Mouse (Mus musculus) G1E (cell line): Measurements from ENCODE around the gene Mapk8ip2. TPM values are rescaled to one million over a fixed set of nuclear protein-coding genes. Genes with fewer than 3 reads are reported as not detected.

Experiments
- ATAC-seq: 2 replicates; pipeline ENCODE4 v1.8.0; 2016; ENCODE audit warnings: mild to moderate bottlenecking; ENCODE audit not compliant: insufficient number of reproducible peaks, poor library complexity, low FRiP score, severe bottlenecking; ENCODE audit errors: extremely low read depth
- DNase-seq: peaks from one replicate; pipeline ENCODE4 v3.0.0; 2012; ENCODE audit warnings: low spot score
- H3K27me3 ChIP-seq: 2 replicates; pipeline ENCODE4 v1.6.1; 2012; ENCODE audit warnings: mild to moderate bottlenecking, low read length, inconsistent platforms; ENCODE audit not compliant: insufficient read depth
- H3K36me3 ChIP-seq: replicated peaks from 2 replicates; pipeline ENCODE3; 2012; ENCODE audit warnings: mild to moderate bottlenecking, inconsistent platforms
- H3K4me1 ChIP-seq: 2 replicates; pipeline ENCODE4 v1.6.1; 2012; ENCODE audit warnings: low read depth, low read length, inconsistent platforms, mixed read lengths; ENCODE audit not compliant: insufficient read depth
- H3K4me3 ChIP-seq: 2 replicates; pipeline ENCODE4 v1.5.1; 2012; ENCODE audit warnings: low read depth, mild to moderate bottlenecking, inconsistent platforms, low read length, moderate library complexity, mixed read lengths
- H3K9me3 ChIP-seq: replicated peaks from 2 replicates; pipeline ENCODE4 v1.6.1; 2012; ENCODE audit warnings: inconsistent platforms
- CTCF ChIP-seq: IDR thresholded peaks from 2 replicates; pipeline ENCODE4 v1.5.1; 2012; ENCODE audit warnings: low read depth, low read length, inconsistent platforms, mixed read lengths
- GATA1 ChIP-seq: IDR thresholded peaks from 2 replicates; pipeline ENCODE4 v1.6.1; 2012; ENCODE audit warnings: borderline replicate concordance, low read length, inconsistent platforms, mixed read lengths
- GATA2 ChIP-seq: IDR thresholded peaks from 2 replicates; pipeline ENCODE4 v1.6.1; 2012; ENCODE audit warnings: low read depth, low read length, inconsistent platforms, borderline replicate concordance
- POLR2AphosphoS5 ChIP-seq: IDR thresholded peaks from 2 replicates; pipeline ENCODE4 v1.6.1; 2012; ENCODE audit warnings: low read depth, low read length, inconsistent platforms; ENCODE audit not compliant: insufficient replicate concordance
- TAL1 ChIP-seq: conservative IDR thresholded peaks from 2 replicates; pipeline ENCODE4 v1.6.1; 2012; ENCODE audit warnings: low read depth, low read length, inconsistent platforms, mixed read lengths
- polyA plus RNA-seq: library from polyadenylated mRNA; stranded (reverse); fragments of >175 nt; gene quantifications from 2 replicates; pipeline ENCODE4 v1.2.3, GENCODE M21; 2012
- total RNA-seq, 2 experiments: library from RNA; stranded (forward) in 1 of 2; stranded (reverse) in 1 of 2; fragments of 200-1000 nt in 1 of 2; fragments of >200 nt in 1 of 2; fragmentation: Nextera tagmentation in 1 of 2; gene quantifications; 2 replicates each; pipeline ENCODE4 v1.2.3; 2014 to 2017

Gene Mapk8ip2
- total and polyA plus RNA-seq, 3 experiments: 0.05 TPM; not detected in 2

GRCm38 (mm10) chr15:89477091-89477491 is 23.4 kb downstream of the Mapk8ip2 start, which contains the start of gene Arsa:
Gene Arsa, minus strand, starts transcription at chr15:89477425.
- H3K4me1 ChIP-seq: peaks cover 29% of the 10 kb centered on the region
- DNase-seq (no peak), ATAC-seq (no peak)
- H3K4me3 ChIP-seq: peak within 1 kb of the TSS; percentile 84
- H3K36me3 ChIP-seq: peaks cover 36% of the 10 kb centered on the region
- H3K27me3 ChIP-seq: peaks cover 4% of the 10 kb centered on the region; the same call in 1 of the 2 replicates
- no peaks in the 10 kb centered on the region for H3K9me3 ChIP-seq
- TF ChIP-seq GATA1: no peak
- TF ChIP-seq CTCF: no peak

GRCm38 (mm10) chr15:89477806-89478205 is 24.1 kb downstream of the Mapk8ip2 start:
- H3K27me3 ChIP-seq: peaks cover 4% of the 10 kb centered on the region; the same call in 1 of the 2 replicates
- TF ChIP-seq TAL1: no peak
- TF ChIP-seq CTCF: no peak
- TF ChIP-seq GATA2: no peak
- TF ChIP-seq GATA1: no peak
- no peak for TF ChIP-seq POLR2AphosphoS5
- no peaks in the 10 kb centered on the region for H3K9me3 ChIP-seq
- H3K4me3 ChIP-seq: no peak overlapping the region
- ATAC-seq (no peak), DNase-seq (no peak)
- peaks cover 29% of the 10 kb centered on the region for H3K4me1 ChIP-seq
- H3K36me3 ChIP-seq: peaks cover 33% of the 10 kb centered on the region

GRCm38 (mm10) chr15:89478622-89479021 is 24.9 kb downstream of the Mapk8ip2 start:
- Histone ChIP-seq H3K36me3 (peaks cover 25% of the 10 kb centered on the region), H3K9me3 (no peaks in the 10 kb centered on the region), H3K4me3 (no peak overlapping the region), H3K4me1 (peaks cover 29% of the 10 kb centered on the region), H3K27me3 (peaks cover 7% of the 10 kb centered on the region)
- DNase-seq (no peak), ATAC-seq (no peak)
- TF ChIP-seq TAL1 (no peak), POLR2AphosphoS5 (no peak), GATA2 (no peak), GATA1 (no peak)

GRCm38 (mm10) chr15:89480584-89480983 is 26.9 kb downstream of the Mapk8ip2 start:
- TF ChIP-seq POLR2AphosphoS5: no peak
- TF ChIP-seq CTCF: no peak
- no peak for ATAC-seq
- H3K27me3 ChIP-seq: peaks cover 7% of the 10 kb centered on the region

GRCm38 (mm10) chr15:89488182-89488581 is 34.5 kb downstream of the Mapk8ip2 start:
- H3K4me1 ChIP-seq: no peaks in the 10 kb centered on the region
- ATAC-seq: no peak
- no peak for DNase-seq
- no peaks in the 10 kb centered on the region for H3K9me3 ChIP-seq
- H3K27me3 ChIP-seq: peaks cover 5% of the 10 kb centered on the region
- H3K4me3 ChIP-seq: no peak overlapping the region
- TF ChIP-seq POLR2AphosphoS5 (no peak), GATA1 (no peak), CTCF (no peak)
- no peaks in the 10 kb centered on the region for H3K36me3 ChIP-seq

More at GRCm38 (mm10) chr15:89480584-89480983, 26.9 kb downstream of the Mapk8ip2 start:
- no peaks in the 10 kb centered on the region for H3K9me3 ChIP-seq
- H3K4me3 ChIP-seq: no peak overlapping the region
- H3K36me3 ChIP-seq: peaks cover 10% of the 10 kb centered on the region
- H3K4me1 ChIP-seq: peaks cover 12% of the 10 kb centered on the region
- DNase-seq: no peak

- DNase-seq (no peak), ATAC-seq (no peak)
- no peaks in the 10 kb centered on the region for H3K9me3 ChIP-seq
- peaks cover 2% of the 10 kb centered on the region; the same call in 1 of the 2 replicates for H3K27me3 ChIP-seq
- H3K4me3 ChIP-seq: no peak overlapping the region
- no peaks in the 10 kb centered on the region for H3K36me3 ChIP-seq
- TF ChIP-seq POLR2AphosphoS5 (no peak), GATA2 (no peak), GATA1 (no peak), CTCF (no peak), TAL1 (no peak)
- H3K4me1 ChIP-seq: no peaks in the 10 kb centered on the region
Observed at GRCm38 (mm10) chr15:89488611-89489117, 35.0 kb downstream of the Mapk8ip2 start.

GRCm38 (mm10) chr15:89494970-89495369 is 41.3 kb downstream of the Mapk8ip2 start:
- Histone ChIP-seq H3K4me1 (no peaks in the 10 kb centered on the region), H3K27me3 (peaks cover 2% of the 10 kb centered on the region; the same call in 1 of the 2 replicates), H3K4me3 (no peak overlapping the region), H3K9me3 (peaks cover 13% of the 10 kb centered on the region), H3K36me3 (no peaks in the 10 kb centered on the region)
- DNase-seq (no peak), ATAC-seq (no peak)
- TF ChIP-seq TAL1 (no peak), CTCF (peak; percentile 12; the same call in 1 of the 2 replicates), GATA1 (no peak), GATA2 (no peak), POLR2AphosphoS5 (no peak)
